Mouse (Mus musculus) c-Kit-negative CD71-positive TER-119-positive erythroid progenitor cells, embryonic 14.5 days (primary cell): ENCODE measurements around the gene Ip6k3.
A peak's percentile ranks its signal among the peaks of the same experiment; 100 is the strongest.

Experiments used
- DNase-seq: peaks from one replicate; pipeline ENCODE4 v3.0.0-alpha.2; 2013; ENCODE audit warnings: low read depth, low spot score

The Ip6k3 gene

DNA sequence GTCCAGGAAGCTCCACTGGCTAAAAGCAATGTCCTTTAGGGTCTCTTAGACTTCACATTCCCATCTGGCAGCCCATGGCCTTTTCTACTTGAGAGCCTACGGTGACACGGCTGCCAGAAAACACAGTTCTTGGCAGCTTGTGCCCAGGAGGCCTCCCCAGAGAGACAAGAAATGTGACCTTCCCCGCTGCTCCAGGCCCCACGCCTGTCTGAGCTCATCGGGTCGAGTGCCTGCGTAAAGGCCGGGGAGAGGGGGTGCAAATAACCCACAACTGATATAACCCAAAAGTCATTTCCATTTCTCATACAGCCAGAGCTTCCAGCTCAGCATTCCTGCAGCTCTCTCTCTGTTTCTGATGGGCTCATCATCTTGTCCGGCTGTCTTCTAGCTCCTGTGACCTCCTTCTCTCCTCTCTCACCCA lies 13.8 kb downstream of the Ip6k3 start:
- DNase-seq: no peak

GRCm38 (mm10) chr17:27152976-27153723 lies 14.4 kb downstream of the Ip6k3 start:
- DNase-seq: peak; percentile 40

DNA sequence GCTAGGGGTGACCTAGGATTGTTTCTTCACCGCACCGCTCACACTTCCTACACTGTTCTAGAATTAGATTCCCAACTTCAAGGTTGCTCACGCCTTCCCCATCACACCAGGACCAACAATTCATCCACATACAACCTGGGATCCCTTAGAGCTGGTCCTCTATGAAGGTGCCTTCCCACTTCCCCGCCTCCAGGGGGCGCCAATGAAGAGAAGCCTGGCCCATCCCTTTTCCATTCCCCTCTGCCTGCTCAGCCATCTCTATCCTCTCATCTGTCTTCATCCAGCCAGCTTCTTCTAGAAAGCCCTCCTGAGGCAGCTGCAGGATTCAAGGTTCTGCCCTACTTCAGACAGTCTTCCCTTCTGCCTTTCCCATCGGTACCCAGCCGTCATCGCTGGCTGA lies 16.2 kb downstream of the Ip6k3 start:
- DNase-seq: peak; percentile 35

DNA sequence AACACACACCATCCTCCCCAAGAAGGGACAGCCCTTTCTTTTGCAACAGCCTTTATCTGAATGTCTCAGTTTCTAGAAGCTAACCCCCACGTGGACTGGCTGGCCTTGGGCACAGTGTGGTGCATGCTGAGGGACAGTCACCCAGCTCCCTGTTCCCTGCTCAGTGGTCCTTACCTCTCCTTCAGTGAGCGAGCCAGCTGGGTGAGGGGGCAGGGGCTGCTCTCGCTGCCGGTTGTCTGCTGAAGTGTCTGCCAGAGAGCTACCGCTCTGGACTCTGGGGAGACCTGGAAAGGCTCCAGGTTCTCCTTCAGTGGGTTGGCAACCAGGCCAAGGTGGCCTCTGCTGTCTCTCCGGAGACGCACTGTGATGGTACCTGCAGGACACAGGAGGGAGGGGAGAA lies 16.7 kb downstream of the Ip6k3 start:
- DNase-seq: no peak

- no peak for DNase-seq
These were observed 21.2 kb downstream of the Ip6k3 start for GRCm38 (mm10) chr17:27146323-27146923.

- no peak for DNase-seq
These were observed 23.4 kb downstream of the Ip6k3 start for GRCm38 (mm10) chr17:27144152-27144551.

GRCm38 (mm10) chr17:27141971-27142450 lies 25.6 kb downstream of the Ip6k3 start:
- no peak for DNase-seq

- DNase-seq: no peak
These were observed 27.3 kb downstream of the Ip6k3 start for GRCm38 (mm10) chr17:27140262-27140661.

DNA sequence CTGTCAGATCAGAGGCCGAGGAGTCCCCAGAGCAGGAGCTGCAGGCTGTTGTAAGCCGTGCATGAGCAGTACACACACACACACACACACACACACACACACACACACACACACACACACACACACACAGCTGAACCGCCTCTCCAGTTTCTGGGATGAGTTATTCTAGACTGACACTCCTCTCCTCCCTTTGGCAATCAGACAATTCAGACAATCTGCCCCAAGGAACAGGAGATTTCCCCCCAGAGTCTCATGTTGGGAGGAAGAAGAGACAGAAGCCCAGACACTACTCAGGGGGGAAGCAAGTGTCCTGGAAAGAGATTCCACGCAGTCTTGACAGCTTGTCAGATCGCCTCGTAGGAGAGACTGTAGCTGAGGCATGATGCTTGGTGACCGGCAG lies 28.3 kb downstream of the Ip6k3 start:
- DNase-seq: no peak

- no peak for DNase-seq
These were observed 29.2 kb downstream of the Ip6k3 start for GRCm38 (mm10) chr17:27138396-27138795.

GRCm38 (mm10) chr17:27134715-27135114 lies 32.9 kb downstream of the Ip6k3 start:
- no peak for DNase-seq

- DNase-seq: no peak
These were observed 33.4 kb downstream of the Ip6k3 start for GRCm38 (mm10) chr17:27134187-27134586.

- peak; percentile 91 for DNase-seq
These were observed 33.9 kb downstream of the Ip6k3 start, which contains the start of gene Uqcc2 for GRCm38 (mm10) chr17:27133551-27134141. Gene Uqcc2, minus strand, starts transcription at chr17:27133916.

DNA sequence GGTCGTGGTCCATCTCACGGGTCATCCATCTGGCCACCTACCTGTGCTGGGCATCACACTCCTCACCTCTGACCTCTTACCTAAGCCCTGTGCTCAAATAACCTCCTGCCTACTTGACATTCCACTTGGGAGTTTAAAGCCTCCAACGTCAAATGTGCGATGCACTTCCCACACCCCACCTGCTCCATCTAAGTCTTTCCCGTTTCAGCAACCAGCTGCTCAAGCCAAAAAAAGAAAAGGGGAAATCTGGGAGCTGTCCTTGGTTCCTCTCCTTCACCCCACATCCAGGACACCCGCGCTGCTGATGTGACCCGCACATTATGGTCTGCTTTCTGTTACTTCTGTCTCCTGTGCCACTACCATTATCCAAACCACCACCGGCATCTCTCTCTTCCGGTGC lies 35.4 kb downstream of the Ip6k3 start:
- DNase-seq: no peak

DNA sequence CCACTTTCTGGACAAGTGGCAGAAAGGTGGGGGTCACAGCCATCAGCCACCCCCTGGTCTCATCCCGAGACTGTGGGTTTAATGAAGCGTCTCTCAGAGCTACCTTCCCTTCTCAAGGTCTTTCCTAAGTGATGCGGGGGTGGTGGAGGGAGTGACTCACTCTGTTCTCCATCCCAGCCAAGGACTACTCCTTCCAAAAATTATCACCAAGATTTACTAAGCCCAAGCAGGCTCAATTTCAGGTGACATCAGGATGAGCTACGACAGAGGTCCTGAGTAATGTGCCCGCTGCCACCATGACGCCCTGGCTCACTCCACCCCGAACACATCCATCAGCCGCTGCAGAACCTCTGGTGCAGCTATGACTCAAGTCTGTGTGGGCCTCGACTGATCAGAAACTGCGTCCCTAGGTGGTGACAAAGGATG lies 36.3 kb downstream of the Ip6k3 start:
- no peak for DNase-seq

DNA sequence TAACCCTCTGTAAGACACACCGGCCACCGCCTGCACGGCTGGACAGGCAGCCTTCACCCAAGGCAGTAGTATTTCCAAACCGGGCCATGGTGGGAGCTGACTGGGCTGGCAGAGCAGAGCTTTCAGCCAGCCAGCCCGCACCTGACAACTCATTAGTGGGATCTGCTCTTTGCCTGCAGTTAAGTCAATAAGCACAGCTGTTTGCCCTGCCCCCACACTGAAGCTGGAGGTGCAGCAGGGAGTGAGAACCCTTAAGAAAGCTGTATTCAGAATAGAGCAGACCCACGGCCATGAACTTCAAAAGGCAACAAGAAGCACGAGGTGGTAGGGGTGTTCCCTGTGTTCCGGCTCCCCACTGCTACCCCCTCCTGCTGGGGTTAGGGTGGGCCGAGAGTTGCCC lies 37.3 kb downstream of the Ip6k3 start:
- DNase-seq: no peak

GRCm38 (mm10) chr17:27129819-27130218 lies 37.8 kb downstream of the Ip6k3 start:
- DNase-seq: no peak

DNA sequence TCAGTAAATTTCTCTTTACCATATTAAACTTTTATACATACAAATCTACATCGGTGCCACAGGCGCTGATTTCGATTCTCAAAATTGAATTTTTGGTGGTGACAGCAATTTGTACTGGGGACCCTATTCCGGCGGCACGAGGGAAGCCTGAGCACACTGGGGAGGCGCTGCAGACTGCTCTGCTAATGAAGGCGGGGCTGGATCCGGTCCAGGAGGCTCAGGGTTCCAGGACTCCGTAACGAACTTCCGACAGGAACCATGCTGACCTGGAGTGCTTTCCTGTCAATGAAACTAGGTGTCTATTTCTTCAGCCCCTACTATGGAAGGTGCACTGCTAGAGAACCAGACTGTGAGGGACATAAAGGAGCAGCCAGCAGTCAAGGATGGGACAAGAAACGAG lies 38.3 kb downstream of the Ip6k3 start:
- no peak for DNase-seq

DNA sequence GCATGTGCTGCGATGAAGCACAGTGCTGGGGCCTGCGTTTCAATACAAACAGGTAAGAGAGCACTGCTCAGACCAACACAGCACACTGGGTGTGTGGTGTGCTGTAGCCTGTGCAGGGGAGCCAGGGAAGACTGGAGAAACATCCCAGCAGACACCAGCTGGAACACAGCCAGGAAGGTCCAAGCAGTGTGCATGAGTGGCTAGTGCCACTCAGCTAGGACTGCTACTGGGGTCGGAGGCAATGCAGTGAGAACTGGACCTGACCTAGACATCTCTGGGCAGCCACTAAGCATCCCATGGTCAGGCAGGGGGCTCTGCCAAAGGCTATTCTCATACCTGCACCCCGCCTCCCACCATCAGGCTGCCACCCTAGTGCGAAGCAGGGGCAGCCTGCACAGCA lies 39.4 kb downstream of the Ip6k3 start:
- no peak for DNase-seq

GRCm38 (mm10) chr17:27126974-27127373 lies 40.6 kb downstream of the Ip6k3 start:
- DNase-seq: no peak

GRCm38 (mm10) chr17:27125669-27126202 lies 41.9 kb downstream of the Ip6k3 start:
- no peak for DNase-seq

DNA sequence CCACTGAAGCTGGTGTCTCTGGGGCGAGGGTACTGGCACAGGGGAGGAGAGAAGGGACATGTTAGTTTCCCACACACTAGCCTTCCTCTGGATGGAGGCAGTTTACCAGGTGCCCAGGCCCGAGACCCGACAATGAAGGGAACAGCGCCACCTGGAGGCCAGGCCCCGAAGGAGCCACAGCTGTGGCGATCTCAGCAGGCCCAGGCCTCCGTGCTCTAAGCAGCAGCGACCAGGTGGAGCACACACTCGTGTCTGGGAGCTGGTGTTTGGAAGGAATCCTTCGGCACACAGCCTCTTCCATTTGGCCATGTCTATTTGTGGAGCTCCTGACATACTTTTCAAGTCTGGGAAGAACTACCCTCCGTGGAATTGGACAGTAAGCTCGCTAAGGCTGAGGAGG lies 42.4 kb downstream of the Ip6k3 start:
- DNase-seq: peak; percentile 13
